Mouse (Mus musculus) inflammation-experienced regulatory T-cells, adult 16 weeks (primary cell): ENCODE measurements around the gene Amy2a4. TPM values are rescaled to one million over a fixed set of nuclear protein-coding genes. Genes with fewer than 3 reads are reported as not detected.

ENCODE experiments used
- polyA plus RNA-seq: library from polyadenylated mRNA; unstranded; fragments of 100-300 nt; shearing (Covaris generic); gene quantifications from one replicate; pipeline ENCODE4 v1.2.1, GENCODE M21; 2017

Gene Amy2a4
- not detected for polyA plus RNA-seq

DNA sequence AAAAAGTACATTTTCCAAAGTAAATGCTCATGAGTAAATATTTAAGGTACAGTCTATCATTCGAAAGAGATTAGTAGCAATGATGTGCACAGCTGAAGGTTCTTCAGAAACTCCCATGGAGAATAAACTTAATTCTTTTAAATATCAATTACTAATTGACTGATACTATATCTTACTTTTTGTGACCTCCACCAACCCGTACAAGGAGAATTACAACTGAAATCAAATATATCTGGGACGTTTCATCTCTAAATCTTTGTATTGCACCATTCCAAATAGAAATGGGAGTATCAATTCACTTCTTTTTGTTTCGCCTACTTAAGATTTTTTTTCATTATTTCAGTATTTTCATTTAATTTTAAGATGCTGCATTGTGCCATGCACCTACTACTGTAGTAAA, at the start of gene Amy2a4:
Amy2a4 (minus strand) TSS at position 101 of the 400 bp plus-strand sequence.

DNA sequence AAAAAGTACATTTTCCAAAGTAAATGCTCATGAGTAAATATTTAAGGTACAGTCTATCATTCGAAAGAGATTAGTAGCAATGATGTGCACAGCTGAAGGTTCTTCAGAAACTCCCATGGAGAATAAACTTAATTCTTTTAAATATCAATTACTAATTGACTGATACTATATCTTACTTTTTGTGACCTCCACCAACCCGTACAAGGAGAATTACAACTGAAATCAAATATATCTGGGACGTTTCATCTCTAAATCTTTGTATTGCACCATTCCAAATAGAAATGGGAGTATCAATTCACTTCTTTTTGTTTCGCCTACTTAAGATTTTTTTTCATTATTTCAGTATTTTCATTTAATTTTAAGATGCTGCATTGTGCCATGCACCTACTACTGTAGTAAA, 32.7 kb upstream of the Amy2a4 start, which contains the start of gene Amy2a3:
Amy2a3 (minus strand) TSS at position 101 of the 400 bp plus-strand sequence.

DNA sequence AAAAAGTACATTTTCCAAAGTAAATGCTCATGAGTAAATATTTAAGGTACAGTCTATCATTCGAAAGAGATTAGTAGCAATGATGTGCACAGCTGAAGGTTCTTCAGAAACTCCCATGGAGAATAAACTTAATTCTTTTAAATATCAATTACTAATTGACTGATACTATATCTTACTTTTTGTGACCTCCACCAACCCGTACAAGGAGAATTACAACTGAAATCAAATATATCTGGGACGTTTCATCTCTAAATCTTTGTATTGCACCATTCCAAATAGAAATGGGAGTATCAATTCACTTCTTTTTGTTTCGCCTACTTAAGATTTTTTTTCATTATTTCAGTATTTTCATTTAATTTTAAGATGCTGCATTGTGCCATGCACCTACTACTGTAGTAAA, 32.5 kb downstream of the Amy2a4 start, which contains the start of gene Amy2a5:
Amy2a5 (minus strand) TSS at position 101 of the 400 bp plus-strand sequence.

Other genes starting within 250 kb of the Amy2a4 start
- gene Amy2a5, start 32.6 kb downstream of the Amy2a4 start, polyA plus RNA-seq: not detected
- not detected for gene Amy2a3, start 32.6 kb upstream of the Amy2a4 start, polyA plus RNA-seq
- gene Amy2a2, start 65.2 kb upstream of the Amy2a4 start, polyA plus RNA-seq: not detected
- gene Amy2a1, start 241.0 kb upstream of the Amy2a4 start, polyA plus RNA-seq: not detected